Mouse (Mus musculus): ENCODE results near the gene Adm.
"Not testable (repeated sequence)": the region's sequence is repeated elsewhere in the genome, so short reads cannot be mapped to it uniquely, and the experiment has no call there.

The Adm gene

GRCm38 (mm10) chr7:110628611-110629354 is 1.3 kb downstream of the Adm start:
- peak in 1 of 2 experiments; percentile 9 for DNase-seq (ENCODE audit: low spot score in 2 of 2)

- peak; percentile 57 to 81 for DNase-seq (ENCODE audit: low spot score in 2 of 2)
These were observed 2.6 kb downstream of the Adm start for GRCm38 (mm10) chr7:110629892-110630666.

GRCm38 (mm10) chr7:110631136-110631888 is 3.9 kb downstream of the Adm start:
- no peak for DNase-seq (ENCODE audit: low spot score in 2 of 2)

DNA sequence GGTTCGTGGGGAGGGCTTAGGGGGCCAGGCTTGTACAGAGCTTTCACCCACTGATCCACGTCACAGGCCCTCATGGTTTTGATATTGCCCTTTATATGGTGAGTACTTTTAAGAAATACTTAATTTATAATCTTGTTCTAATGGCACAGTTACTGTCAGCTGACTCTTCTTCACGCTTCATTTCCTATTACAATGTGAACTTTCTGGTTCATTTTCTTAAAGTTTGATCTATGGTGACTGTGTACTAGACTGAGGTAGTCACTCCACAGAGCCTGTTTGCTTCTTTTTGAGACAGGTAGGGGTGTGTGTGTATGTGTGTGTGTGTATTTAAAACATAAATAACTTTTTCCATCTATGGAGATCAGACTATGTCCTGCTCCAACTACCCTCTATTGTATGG is 8.5 kb downstream of the Adm start:
- no peak for DNase-seq (ENCODE audit: low spot score in 2 of 2)

DNA sequence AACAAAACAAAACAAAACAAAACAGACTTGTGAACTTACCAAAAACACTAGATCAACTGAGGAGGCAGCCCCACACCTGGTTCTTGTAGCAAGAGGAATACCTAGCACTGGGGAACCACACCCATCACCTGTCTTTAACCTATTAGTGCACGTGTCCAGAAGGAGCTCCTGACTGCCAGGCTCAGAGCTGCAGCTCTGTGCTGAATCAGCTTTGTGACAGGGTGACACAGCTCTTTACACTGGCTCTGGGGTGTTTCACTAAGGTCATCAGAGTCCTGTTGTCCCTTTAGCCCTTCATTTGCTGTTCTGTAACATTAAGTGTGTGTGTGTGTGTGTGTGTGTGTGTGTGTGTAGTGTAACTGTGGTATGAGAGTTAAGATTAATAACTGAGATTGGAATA is 9.1 kb downstream of the Adm start:
- no peak for DNase-seq (ENCODE audit: low spot score in 2 of 2)

- no peak for DNase-seq (ENCODE audit: low spot score in 2 of 2)
These were observed 11.0 kb downstream of the Adm start for GRCm38 (mm10) chr7:110638305-110639110.

DNA sequence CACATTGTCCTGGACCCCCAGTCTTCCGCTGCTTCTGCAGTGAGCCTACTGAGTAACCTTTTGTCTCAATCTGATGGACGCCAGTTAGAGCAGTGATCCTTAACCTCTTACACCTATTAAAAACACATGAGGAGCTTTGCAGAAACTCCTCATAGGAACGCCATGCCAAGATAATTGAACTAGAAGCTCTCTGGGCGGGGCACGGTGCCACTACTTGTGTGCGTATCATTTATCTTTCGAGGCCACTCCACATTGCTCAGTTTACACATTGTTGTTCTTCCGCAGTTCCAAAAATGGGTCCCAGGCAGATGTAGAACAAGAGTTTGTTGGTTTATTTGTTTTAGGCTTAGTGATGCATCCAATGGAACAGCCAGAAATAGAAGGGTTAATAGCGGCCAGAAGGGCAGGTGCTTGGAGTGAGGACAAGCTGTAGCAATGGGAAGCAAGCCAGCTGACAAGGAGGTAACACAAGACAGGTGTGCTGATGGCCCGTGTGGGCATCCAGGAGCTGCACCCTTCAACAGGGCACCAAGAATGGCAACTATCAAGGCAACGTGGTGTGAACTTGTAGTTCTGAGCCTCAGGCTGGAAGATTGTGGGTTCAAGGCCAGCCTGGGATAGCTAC is 11.9 kb downstream of the Adm start:
- no peak for DNase-seq (ENCODE audit: low spot score in 2 of 2)

- not testable (repeated sequence) for DNase-seq (ENCODE audit: low spot score in 2 of 2)
These were observed 12.5 kb downstream of the Adm start for GRCm38 (mm10) chr7:110639958-110640357.

DNA sequence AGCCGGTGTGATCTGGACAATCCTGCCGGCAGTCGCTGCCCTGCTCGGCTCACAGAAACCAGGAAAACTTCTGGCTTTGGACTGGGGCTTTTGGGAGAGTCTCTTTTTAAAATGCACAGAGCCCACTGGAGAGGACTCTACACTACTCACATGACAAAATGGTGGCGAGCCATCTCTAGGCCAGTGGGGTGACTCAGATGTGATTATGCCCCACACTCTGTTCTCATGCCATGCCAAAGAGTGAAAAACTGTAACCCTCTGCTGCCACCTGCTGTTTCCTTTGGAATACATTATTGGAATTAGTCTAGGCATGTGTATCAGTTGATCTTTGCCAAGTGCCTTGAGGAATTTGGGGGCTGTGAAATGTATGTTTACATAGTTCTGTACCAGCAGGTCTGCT is 17.9 kb downstream of the Adm start:
- peak in 1 of 2 experiments; percentile 51 for DNase-seq (ENCODE audit: low spot score in 2 of 2)

- no peak for DNase-seq (ENCODE audit: low spot score in 2 of 2)
These were observed 18.4 kb downstream of the Adm start for GRCm38 (mm10) chr7:110645859-110646258.

GRCm38 (mm10) chr7:110646611-110647407 is 19.3 kb downstream of the Adm start:
- no peak for DNase-seq (ENCODE audit: low spot score in 2 of 2)

GRCm38 (mm10) chr7:110647559-110648454 is 20.3 kb downstream of the Adm start:
- no peak for DNase-seq (ENCODE audit: low spot score in 2 of 2)

DNA sequence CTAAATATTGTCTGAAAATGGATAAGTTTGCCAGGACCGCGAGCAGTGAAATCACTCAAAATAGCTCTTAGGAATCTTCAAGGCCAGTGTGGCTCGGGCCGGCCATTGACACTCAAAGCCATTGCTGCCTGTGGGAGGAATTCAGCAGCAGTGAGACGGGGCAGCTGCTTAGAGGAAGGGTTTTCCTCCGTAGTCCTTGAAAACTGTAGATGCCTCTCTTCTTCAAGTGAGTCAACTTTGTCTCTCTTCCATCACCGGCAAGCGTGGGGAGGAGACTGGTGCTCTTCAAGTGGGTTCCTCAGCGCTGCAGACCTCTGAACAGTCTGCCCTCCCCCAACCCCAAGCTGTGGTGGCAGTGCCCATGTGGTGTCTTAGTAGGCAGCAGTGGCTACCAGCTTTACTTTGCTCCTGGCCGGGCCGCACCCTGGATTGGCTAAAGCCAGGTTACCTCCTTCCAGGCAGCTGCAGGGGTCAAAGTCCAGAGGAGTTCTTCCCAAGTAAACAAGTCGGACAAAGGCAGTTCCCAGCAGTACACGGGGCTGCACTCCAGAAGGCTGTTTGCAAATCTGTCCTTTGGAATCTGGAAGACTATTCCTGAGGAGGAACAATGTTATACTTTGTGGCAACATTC is 21.1 kb downstream of the Adm start:
- DNase-seq (ENCODE audit: low spot score in 2 of 2) = no peak

- no peak for DNase-seq (ENCODE audit: low spot score in 2 of 2)
These were observed 21.9 kb downstream of the Adm start for GRCm38 (mm10) chr7:110649133-110649987.

DNA sequence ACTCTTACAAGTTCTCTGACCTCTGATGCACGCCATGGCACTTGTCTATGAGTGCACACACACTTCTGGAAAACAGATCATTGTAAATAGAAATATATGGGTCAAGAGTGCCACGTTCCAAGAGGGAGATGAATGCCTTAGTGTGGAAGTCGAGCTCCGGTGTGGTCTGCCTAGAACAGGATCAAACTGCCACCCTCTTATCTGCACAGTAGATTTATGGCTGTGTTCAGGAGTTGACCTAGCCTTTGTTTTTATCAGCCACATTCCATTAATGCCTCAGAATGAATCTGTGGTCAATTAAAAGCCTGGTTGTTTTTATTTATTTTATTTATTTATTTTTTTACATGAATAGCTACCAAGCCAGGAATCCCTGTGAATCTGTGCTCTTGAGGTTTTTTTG is 23.0 kb downstream of the Adm start:
- DNase-seq (ENCODE audit: low spot score in 2 of 2) = no peak

DNA sequence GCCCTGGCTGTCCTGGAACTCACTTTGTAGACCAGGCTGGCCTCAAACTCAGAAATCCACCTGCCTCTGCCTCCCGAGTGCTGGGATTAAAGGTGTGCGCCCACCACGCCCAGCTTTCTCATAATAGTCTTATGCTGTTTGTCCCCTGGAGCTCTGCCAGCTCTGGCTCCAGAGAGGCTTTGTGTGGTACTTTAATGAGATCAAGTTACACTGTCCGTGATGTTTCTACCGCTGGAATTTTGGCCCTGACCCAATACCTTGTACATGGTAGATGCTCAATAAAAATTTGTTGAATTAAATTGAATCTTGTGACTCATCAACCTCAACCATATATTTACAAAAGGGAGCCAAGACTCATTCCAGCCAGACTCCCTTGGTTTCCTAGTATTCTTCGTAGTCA is 23.6 kb downstream of the Adm start:
- DNase-seq (ENCODE audit: low spot score in 2 of 2) = no peak

DNA sequence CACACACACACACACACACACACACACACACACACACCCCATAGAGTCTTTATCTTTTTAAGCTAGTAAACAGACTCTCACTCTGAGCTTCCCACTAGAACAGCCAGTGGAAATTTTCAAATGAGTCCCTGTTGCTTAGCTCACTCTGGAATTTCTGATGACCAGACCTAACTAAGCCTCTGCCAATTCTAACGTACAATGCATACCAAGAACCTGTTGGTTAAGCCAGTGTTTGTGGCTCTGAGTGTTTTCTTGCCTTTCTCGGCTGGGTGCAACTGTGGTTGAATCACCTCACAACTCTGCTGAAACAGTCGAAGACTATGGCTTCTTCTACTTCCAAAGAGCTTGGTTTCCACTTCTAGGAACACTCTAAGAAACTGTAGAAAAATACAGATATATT is 27.8 kb downstream of the Adm start:
- no peak for DNase-seq (ENCODE audit: low spot score in 2 of 2)

DNA sequence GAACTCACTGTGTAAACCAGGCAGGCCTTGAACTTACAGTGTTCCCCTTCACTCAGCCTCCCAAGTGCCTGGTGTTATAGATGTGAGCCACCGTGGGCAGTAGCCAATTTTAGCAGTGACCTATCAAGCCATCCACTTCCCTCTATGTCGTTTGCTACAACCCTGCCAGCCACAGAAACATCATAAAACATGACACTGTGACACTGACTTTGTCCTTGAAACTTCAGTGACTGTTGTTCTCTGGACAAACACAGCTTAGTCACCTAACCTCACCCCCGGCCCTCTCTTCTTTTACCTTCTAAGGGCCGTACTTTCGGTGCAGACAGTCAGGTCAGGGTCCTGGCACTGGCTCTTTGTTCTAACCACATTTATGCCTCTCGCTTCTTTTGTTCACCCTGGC is 28.5 kb downstream of the Adm start:
- no peak for DNase-seq (ENCODE audit: low spot score in 2 of 2)

Measured in spleen, postnatal 10 days (tissue).